Mouse (Mus musculus) myocyte (in vitro differentiated cells): ENCODE measurements around the gene Klhdc9.

Experiments
- CEBPB ChIP-seq: IDR thresholded peaks from 2 replicates; pipeline ENCODE4 v1.6.1; 2011; ENCODE audit warnings: mild to moderate bottlenecking, moderate library complexity; ENCODE audit not compliant: poor library complexity, insufficient read depth, severe bottlenecking
- E2F4 ChIP-seq: IDR thresholded peaks from one replicate; pipeline ENCODE4 v1.6.1; 2011; ENCODE audit warnings: mild to moderate bottlenecking, control low read depth, moderate library complexity; ENCODE audit not compliant: insufficient read depth
- MAX ChIP-seq: IDR thresholded peaks from one replicate; pipeline ENCODE4 v1.6.1; 2011; ENCODE audit warnings: low read depth, mild to moderate bottlenecking, control low read depth
- MYOD1 ChIP-seq, 3 experiments: IDR thresholded peaks; one replicate each; pipeline ENCODE4 v1.6.1; 2011; ENCODE audit warnings: control low read depth in 2 of 3, low read depth in 2 of 3, mild to moderate bottlenecking in 2 of 3, moderate library complexity in 1 of 3; ENCODE audit not compliant: insufficient read length in 2 of 3, control insufficient read depth in 1 of 3
- MYOG ChIP-seq, 3 experiments: IDR thresholded peaks; one replicate each; pipeline ENCODE4 v1.6.1; 2011; ENCODE audit warnings: control low read depth in 2 of 3, low read depth in 2 of 3, mild to moderate bottlenecking in 2 of 3; ENCODE audit not compliant: insufficient read length in 2 of 3, control insufficient read depth in 1 of 3, insufficient read depth in 1 of 3
- POLR2A ChIP-seq: IDR thresholded peaks from one replicate; pipeline ENCODE4 v1.6.1; 2011; ENCODE audit warnings: low read depth, mild to moderate bottlenecking, control low read depth, moderate library complexity; ENCODE audit not compliant: insufficient read length
- POLR2AphosphoS2 ChIP-seq: IDR thresholded peaks from one replicate; pipeline ENCODE4 v1.6.1; 2011; ENCODE audit warnings: low read depth, control low read depth; ENCODE audit not compliant: insufficient read length
- REST ChIP-seq: IDR thresholded peaks from one replicate; pipeline ENCODE4 v1.6.1; 2011; ENCODE audit warnings: mild to moderate bottlenecking, control low read depth, moderate library complexity; ENCODE audit not compliant: insufficient read depth, insufficient read length
- SRF ChIP-seq: IDR thresholded peaks from one replicate; pipeline ENCODE4 v1.6.1; 2011; ENCODE audit warnings: low read depth; ENCODE audit not compliant: control insufficient read depth, insufficient read length
- TCF12 ChIP-seq: IDR thresholded peaks from one replicate; pipeline ENCODE4 v1.6.1; 2011; ENCODE audit warnings: mild to moderate bottlenecking, control low read depth; ENCODE audit not compliant: poor library complexity, insufficient read depth, severe bottlenecking
- USF1 ChIP-seq: IDR thresholded peaks from one replicate; pipeline ENCODE4 v1.6.1; 2011; ENCODE audit warnings: low read depth, mild to moderate bottlenecking, control low read depth, moderate library complexity

DNA sequence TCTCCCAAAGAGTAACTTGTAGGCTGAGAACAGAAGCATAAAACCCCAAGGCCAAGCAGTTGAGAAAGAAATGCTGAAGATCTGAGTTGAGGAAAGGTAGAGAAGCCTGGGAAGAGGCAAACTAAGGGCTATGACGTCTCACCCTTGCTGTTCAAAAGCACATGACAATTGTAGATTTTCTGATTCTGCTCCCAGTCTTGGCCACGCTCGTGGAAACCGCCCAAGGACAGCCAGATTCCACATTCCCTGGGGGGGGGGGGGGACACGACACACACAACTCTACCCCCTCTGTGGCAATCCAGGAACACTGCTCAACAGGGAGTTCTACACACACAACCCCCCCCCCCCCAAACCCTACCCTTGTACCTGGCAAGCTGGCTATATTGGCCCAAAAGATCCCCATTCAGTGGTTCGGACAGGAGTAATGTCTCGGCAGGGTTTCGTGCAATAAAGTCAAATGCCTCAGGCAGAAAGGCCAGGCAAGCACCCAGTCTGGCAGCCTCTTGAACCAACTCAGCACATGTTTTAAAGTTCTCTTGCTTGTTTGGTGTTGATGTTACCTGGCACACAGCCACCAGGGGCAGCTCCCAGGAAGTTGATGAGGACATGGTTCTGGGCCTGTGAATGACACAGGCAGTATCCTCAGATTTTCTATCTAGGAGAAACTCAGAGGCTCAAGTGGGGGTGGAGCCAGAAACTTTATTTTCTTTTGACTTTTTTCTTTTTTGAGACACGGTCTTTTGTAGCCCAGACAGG lies 16.5 kb downstream of the Klhdc9 start:
- TF ChIP-seq SRF (no peak), USF1 (no peak), POLR2A (no peak), E2F4 (no peak), TCF12 (no peak), MYOD1 (IDR thresholded peaks at IDR 0.05; ENCODE audit: control insufficient read depth in 1 of 3, insufficient read length in 2 of 3, low read depth in 2 of 3) (no peak), MAX (no peak), CEBPB (no peak), MYOG (IDR thresholded peaks at IDR 0.05; ENCODE audit: control insufficient read depth in 1 of 3, insufficient read depth in 1 of 3, insufficient read length in 2 of 3, low read depth in 2 of 3) (no peak), REST (no peak), POLR2AphosphoS2 (peak; percentile 7)
